Mouse (Mus musculus) heart, adult 11 months (tissue): Measurements from ENCODE around the gene H2-M10.4.
"Not testable (repeated sequence)": the region's sequence is repeated elsewhere in the genome, so short reads cannot be mapped to it uniquely, and the experiment has no call there.

Source experiments
- DNase-seq: peaks from one replicate; pipeline ENCODE4 v3.0.0; 2022

Gene H2-M10.4

DNA sequence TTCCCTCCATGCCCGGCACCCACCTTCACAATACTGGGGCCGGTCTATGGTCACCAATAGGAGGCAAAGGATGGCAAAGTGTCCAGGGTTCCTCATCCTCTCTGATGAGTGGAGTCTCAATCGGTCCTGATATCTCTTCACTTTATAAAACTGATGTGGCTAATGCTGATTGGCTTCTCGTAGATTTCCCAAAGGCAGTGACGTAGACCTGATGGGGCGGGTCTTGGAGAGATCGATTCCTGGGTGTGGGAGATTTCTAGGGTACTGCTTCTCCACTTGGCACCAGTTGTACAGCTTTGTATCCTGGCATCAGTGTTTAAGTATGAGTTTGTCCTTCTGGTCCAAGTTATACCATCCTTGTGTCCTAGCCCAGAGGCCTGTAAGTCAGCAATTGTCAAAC lies at the start of gene H2-M10.4:
TSS of gene H2-M10.4 (minus strand) at position 101 of the 400 bp plus-strand sequence.
- peak; percentile 62 for DNase-seq

DNA sequence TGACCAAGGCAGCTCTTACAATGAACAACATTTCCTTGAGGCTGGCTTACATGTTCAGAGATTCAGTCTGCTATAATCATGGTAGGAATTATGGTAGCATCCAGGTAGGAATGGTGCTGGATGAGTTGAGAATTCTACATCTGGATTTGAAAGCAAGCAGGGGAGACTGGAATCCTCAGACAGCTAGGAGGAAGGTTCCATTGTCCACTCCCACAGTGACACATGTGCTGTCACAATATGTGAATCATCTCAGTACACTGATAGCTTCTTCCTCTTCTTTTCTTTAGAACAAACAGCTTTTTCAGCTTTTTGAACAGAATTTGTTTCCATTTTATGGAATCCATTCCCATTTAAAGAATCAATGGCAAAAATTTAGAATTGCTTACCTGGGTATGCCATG lies 41.8 kb upstream of the H2-M10.4 start:
- DNase-seq = peak; percentile 56

DNA sequence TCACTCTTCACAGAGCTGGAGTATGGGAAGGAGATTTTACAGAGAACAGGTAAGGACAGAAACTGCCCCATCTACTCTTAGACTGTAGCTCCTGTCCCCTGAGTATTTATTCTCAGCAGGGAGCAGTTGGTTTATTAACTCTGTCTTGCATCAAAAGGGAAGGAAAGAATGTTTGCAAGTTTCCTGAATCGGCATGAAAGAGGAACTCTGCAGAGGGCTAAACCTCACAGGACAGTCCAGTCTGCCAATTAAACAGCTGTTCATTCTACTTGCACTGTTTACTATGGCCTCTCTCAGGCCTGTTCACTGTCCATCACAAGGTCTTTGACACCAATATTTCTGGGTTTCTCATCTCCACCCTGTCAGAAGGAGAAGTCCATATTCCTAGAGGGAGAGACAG lies 38.3 kb upstream of the H2-M10.4 start:
- no peak for DNase-seq

- DNase-seq = not testable (repeated sequence)
Observed at GRCm38 (mm10) chr17:36488181-36488580, 26.0 kb upstream of the H2-M10.4 start.

DNA sequence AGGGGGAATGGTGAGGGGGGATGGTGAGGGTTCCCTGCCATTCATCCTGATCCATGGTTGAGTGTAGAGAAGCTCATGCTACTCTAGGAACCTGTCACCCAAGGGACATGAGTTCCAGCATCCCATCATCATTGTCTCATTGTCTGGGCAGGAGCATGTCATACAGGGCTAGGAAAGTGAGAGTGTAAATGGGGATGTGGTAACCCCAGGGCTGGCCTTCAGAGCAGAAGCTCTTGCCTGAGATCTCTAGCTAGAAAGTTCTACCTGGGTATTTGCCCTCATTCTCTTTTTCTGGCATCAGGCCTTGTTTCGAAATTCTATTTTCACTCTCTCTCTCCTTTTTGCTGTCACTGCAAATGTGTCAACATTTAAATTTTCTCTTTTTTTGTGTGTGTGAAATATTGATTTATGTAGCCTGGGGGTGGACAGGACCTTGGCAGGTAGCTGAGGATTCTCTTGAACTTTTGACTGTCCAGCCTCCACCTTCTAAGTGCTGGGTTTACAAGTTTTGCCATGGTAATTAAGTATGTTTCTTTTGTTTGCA lies 24.6 kb upstream of the H2-M10.4 start:
- DNase-seq = no peak

- DNase-seq = no peak
Observed at GRCm38 (mm10) chr17:36483865-36484264, 21.7 kb upstream of the H2-M10.4 start.

DNA sequence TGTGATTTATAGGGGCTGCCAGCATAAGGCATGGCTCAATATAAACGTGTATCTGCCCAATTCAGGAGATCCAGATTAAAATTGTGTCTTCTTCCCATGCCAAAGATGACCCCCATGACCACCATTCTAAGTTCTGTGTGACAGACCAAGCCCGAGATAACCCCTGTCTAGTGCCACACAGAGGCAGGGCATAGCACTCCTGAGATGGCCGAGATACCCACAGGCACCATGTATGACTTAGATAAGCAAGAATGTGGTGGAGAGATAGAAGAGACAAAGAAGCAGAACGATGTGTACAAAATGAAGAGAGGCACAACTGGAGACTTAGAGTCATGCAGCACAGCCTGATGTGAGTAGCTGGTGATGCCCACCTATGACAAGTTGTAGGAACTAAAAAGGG lies 5.9 kb downstream of the H2-M10.4 start:
- DNase-seq = peak; percentile 31

DNA sequence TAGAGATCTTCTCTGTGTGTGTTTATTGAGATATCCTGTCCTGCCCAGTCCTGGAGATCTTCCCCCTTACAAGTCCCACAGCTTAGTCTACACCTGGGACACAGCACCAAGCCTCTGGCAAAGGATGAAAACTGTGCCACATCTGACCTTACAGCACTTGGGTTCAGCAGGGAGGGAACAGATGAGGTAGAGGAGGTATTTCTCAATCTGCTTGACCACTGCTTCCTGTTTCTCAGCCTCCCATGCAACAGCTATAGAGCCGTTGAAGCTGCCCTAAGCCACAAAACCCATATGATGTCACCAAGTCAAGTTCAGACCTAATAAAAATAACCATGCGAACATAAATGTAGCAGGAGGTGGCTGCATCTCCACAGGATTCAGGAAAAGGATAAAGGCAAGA lies 30.7 kb downstream of the H2-M10.4 start:
- peak; percentile 64 for DNase-seq

DNA sequence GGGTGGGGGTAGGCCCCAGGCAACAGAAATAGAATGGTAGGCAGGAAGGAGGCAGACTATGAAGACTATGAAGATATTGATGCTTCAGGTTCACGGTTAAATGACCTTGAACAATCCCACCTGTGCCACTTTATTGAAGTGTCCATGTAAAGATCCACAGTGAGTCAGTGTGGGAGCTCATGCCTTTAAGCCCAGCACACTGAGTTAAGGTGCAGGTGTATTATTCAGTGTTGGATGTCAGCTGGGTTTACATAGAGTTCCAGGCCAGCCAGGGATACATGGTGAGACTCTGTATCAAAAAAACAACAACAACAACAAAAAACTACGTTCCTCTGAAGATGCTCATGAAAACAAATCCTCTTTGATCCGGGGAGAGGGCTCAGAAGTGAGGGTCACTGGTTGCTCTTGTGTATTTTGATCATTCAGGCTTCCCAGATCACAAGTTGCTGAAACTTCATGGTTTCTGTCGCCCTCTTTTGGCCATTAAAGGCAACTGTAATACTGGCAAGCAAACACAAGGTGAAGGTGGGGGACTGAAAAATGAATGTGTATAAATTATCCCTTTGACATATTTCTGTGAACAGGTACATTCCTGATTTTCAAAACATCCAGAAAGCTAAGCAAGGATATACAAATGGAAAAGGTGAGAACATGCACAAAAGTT lies 43.9 kb downstream of the H2-M10.4 start:
- DNase-seq = peak; percentile 61

GRCm38 (mm10) chr17:36417416-36417815 lies 44.7 kb downstream of the H2-M10.4 start:
- peak; percentile 73 for DNase-seq

DNA sequence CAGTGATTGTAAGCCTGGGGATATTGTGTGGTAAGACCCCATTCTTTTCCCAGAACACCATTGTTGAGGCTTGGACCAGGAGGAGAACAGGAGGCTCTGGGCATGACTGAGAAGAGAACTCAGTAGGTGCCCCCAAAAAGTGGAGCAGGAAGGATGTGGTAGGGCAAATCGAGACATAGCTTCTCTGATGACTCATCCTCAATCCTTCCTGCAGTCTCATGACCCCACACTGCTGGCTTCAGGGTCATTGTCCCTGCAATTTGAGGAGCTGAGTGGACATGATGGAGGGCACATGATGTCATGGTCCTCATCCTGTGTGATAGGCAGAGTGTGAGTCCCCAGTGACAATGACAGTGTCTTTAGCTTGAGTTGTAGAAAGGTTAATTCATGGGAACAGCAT lies 46.7 kb downstream of the H2-M10.4 start:
- DNase-seq = no peak

- DNase-seq = peak; percentile 61
Observed at GRCm38 (mm10) chr17:36414361-36414760, 47.8 kb downstream of the H2-M10.4 start.
